Comparison of ENCODE assay signal across 8 mouse cellular contexts in the genomic region with DNA sequence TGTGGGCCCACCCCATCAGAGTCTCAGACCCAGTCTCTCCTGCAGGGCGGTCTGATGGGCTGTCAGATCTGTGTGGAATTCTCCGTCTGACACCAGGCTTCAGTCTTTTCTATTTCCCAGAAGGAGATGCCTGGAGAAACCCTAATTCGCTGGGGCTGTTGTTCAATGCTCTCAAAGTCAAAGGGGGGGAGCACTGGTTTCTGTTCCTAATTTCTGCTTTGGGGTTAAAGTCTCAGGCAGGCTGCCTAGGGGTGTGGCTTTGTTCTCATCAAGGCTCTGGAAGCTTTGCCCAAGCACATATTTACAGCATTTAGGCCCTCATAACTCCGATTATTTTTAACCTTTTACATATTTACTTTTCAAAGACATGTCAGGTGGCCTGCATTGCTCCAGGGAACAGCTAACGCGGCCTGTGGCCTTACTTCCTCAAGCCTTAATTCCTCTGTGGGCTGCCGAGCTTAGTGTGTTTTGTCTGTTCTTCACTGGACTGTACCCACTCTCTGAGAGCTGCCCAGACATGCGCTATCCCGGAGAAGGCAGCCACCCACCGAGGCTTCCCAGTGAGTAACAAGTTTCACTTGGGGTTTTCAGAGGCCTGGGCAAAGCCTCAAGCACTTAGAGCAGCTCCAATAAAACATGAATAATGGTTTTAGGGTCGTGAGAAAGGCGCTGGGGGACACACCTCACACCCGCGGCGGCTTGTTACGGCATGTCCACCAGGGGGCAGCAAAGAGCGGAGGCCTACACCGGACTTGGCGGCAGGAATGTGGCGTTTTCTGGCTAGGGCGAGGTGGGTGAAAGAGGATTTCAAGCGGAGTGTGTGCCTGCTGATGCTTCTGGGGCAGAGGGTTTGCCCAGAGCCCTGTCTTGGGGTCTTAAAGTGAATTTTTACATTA. TPM values are rescaled to one million over a fixed set of nuclear protein-coding genes. Genes with fewer than 3 reads are reported as not detected.
A peak's percentile ranks its signal among the peaks of the same experiment; 100 is the strongest.
DNase-seq lines count a peak whose midpoint lies in the region; ATAC-seq lines count a peak whose summit lies in the region.

No protein-coding gene starts in this region.

- H3K27me3 ChIP-seq in embryonic facial prominence, embryonic 13.5 days = peaks cover 49% of the 10 kb centered on the region
- H3K27me3 ChIP-seq in liver, embryonic 15.5 days = peaks cover 67% of the 10 kb centered on the region

- 15% methylated on average over 22 of the region's 22 CpGs for WGBS in embryonic facial prominence, embryonic 13.5 days
- 20% methylated on average over 22 of the region's 22 CpGs for WGBS in liver, embryonic 15.5 days (ENCODE audit: insufficient replicate concordance)

- H3K4me1 ChIP-seq in embryonic facial prominence, embryonic 13.5 days = peaks cover 13% of the 10 kb centered on the region; the same call in 1 of the 2 replicates
- 0 out of 2 replicates have a peak, but pooled peaks cover 4% of the 10 kb centered on the region for H3K4me1 ChIP-seq in liver, embryonic 15.5 days (replicated peaks)

- no peak for ATAC-seq in embryonic facial prominence, embryonic 13.5 days (ENCODE audit: insufficient number of reproducible peaks, insufficient read depth, low FRiP score, low TSS enrichment, low read depth)
- peak; percentile 69 for ATAC-seq in inflammation-experienced regulatory T-cells, adult 6 months
- ATAC-seq in liver, embryonic 15.5 days (ENCODE audit: insufficient read depth) = no peak

- DNase-seq in left cerebral cortex, postnatal 25 days (ENCODE audit: low spot score in 2 of 2) = peak; percentile 54 to 59
- DNase-seq in left cerebral cortex, adult 8-10 months (ENCODE audit: low spot score in 2 of 2) = no peak
- peak; percentile 60 for DNase-seq in adrenal gland, adult 2 months
- peak; percentile 76 for DNase-seq in retina, postnatal 1 day
- DNase-seq in urinary bladder, postnatal 36 days (ENCODE audit: low spot score in 2 of 2) = peak; percentile 76 to 77

- no peak overlapping the region; the same call in 1 of the 2 replicates for H3K27ac ChIP-seq in embryonic facial prominence, embryonic 13.5 days
- no peak overlapping the region for H3K27ac ChIP-seq in liver, embryonic 15.5 days (replicated peaks)

- H3K4me3 ChIP-seq in embryonic facial prominence, embryonic 13.5 days = no peak overlapping the region
- H3K4me3 ChIP-seq in liver, embryonic 15.5 days (replicated peaks) = no peak overlapping the region

- H3K4me2 ChIP-seq in embryonic facial prominence, embryonic 13.5 days = peak overlapping the region; percentile 22; the same call in 1 of the 2 replicates
- H3K4me2 ChIP-seq in liver, embryonic 15.5 days = 0 out of 2 replicates have a peak overlapping the region, but pooled peaks have one; percentile 4

- no peaks in the 10 kb centered on the region for H3K36me3 ChIP-seq in embryonic facial prominence, embryonic 13.5 days
- H3K36me3 ChIP-seq in liver, embryonic 15.5 days (replicated peaks) = no peaks in the 10 kb centered on the region

- H3K9ac ChIP-seq in embryonic facial prominence, embryonic 13.5 days = no peak overlapping the region
- no peak overlapping the region for H3K9ac ChIP-seq in liver, embryonic 15.5 days

- H3K9me3 ChIP-seq in embryonic facial prominence, embryonic 13.5 days = no peaks in the 10 kb centered on the region
- no peaks in the 10 kb centered on the region for H3K9me3 ChIP-seq in liver, embryonic 15.5 days (replicated peaks)

- intact Hi-C loops in left cerebral cortex, postnatal 25 days (cut with DNase I) = no loop called here

RNA-seq across cellular contexts. Expression of gene Hes2, which starts 6.6 kb away (rescaled TPM):
- total RNA-seq in left cerebral cortex, postnatal 25 days (2021) = not detected
- not detected for total RNA-seq in left cerebral cortex, adult 8-10 months (2022)
- not detected for total RNA-seq in adrenal gland, adult 2 months (2021)
- polyA plus RNA-seq in adrenal gland, adult 2 months (2012; rRNA removed) = 0.57 TPM in 1 of 2 replicates, not detected in the other
- polyA plus RNA-seq in embryonic facial prominence, embryonic 13.5 days (2015; fragmentation: Nextera tagmentation; extraction: Ambion mirVana) = 0.10 TPM in 1 of 2 replicates, not detected in the other
- not detected for polyA plus RNA-seq in inflammation-experienced regulatory T-cells, adult 6 months (2017; shearing (Covaris generic))
- polyA plus RNA-seq in liver, embryonic 15.5 days (2015; fragmentation: Nextera tagmentation; extraction: Ambion mirVana) = 0.14 TPM in 1 of 2 replicates, not detected in the other

RNA-seq across cellular contexts. Expression of gene Acot7, which starts 12.7 kb away (rescaled TPM):
- total RNA-seq in left cerebral cortex, postnatal 25 days (2021) = 100 to 1,000 TPM; 308 to 337 TPM
- total RNA-seq in left cerebral cortex, adult 8-10 months (2022) = 100 to 1,000 TPM; 281 to 320 (median 303) TPM
- 10 to 100 TPM; 43.4 to 65.0 TPM for total RNA-seq in adrenal gland, adult 2 months (2021)
- polyA plus RNA-seq in adrenal gland, adult 2 months (2012; rRNA removed) = 22.1 and 25.5 TPM in 2 replicates
- 48.5 and 54.1 TPM in 2 replicates for polyA plus RNA-seq in embryonic facial prominence, embryonic 13.5 days (2015; fragmentation: Nextera tagmentation; extraction: Ambion mirVana)
- polyA plus RNA-seq in inflammation-experienced regulatory T-cells, adult 6 months (2017; shearing (Covaris generic)) = 100 to 1,000 TPM; 124 to 249 (median 126) TPM
- 14.0 and 14.2 TPM in 2 replicates for polyA plus RNA-seq in liver, embryonic 15.5 days (2015; fragmentation: Nextera tagmentation; extraction: Ambion mirVana)

RNA-seq across cellular contexts. Expression of gene Espn, which starts 13.1 kb away (rescaled TPM):
- total RNA-seq in left cerebral cortex, postnatal 25 days (2021) = 1 to 10 TPM in 1 of 2 experiments, under 1 TPM in 1; 0.73 to 1.2 TPM
- 1 to 10 TPM; 2.1 to 3.2 (median 2.6) TPM for total RNA-seq in left cerebral cortex, adult 8-10 months (2022)
- 1 to 10 TPM; 1.7 to 2.3 TPM for total RNA-seq in adrenal gland, adult 2 months (2021)
- polyA plus RNA-seq in adrenal gland, adult 2 months (2012; rRNA removed) = 8.3 and 10.4 TPM in 2 replicates
- 3.4 and 5.9 TPM in 2 replicates for polyA plus RNA-seq in embryonic facial prominence, embryonic 13.5 days (2015; fragmentation: Nextera tagmentation; extraction: Ambion mirVana)
- polyA plus RNA-seq in inflammation-experienced regulatory T-cells, adult 6 months (2017; shearing (Covaris generic)) = 10 to 100 TPM in 1 of 3 experiments, 1 to 10 TPM in 2; 6.0 to 13.1 (median 9.7) TPM
- 1.5 and 2.0 TPM in 2 replicates for polyA plus RNA-seq in liver, embryonic 15.5 days (2015; fragmentation: Nextera tagmentation; extraction: Ambion mirVana)

RNA-seq across cellular contexts. Expression of gene Tnfrsf25, which starts 49.5 kb away (rescaled TPM):
- total RNA-seq in left cerebral cortex, postnatal 25 days (2021) = 10 to 100 TPM; 13.5 to 18.0 TPM
- total RNA-seq in left cerebral cortex, adult 8-10 months (2022) = 1 to 10 TPM; 4.3 to 9.8 (median 6.3) TPM
- 1 to 10 TPM in 1 of 2 experiments, under 1 TPM in 1; 0.79 to 1.3 TPM for total RNA-seq in adrenal gland, adult 2 months (2021)
- polyA plus RNA-seq in adrenal gland, adult 2 months (2012; rRNA removed) = 2.5 TPM in 2 replicates
- polyA plus RNA-seq in embryonic facial prominence, embryonic 13.5 days (2015; fragmentation: Nextera tagmentation; extraction: Ambion mirVana) = 1.1 and 1.5 TPM in 2 replicates
- polyA plus RNA-seq in inflammation-experienced regulatory T-cells, adult 6 months (2017; shearing (Covaris generic)) = 100 to 1,000 TPM; 125 to 133 (median 127) TPM
- 0.37 and 0.50 TPM in 2 replicates for polyA plus RNA-seq in liver, embryonic 15.5 days (2015; fragmentation: Nextera tagmentation; extraction: Ambion mirVana)

Comparison
In these comparisons a context has a peak if more than half of its experiments do, and no peak if none do; other contexts are left out.
1. DNase-seq: peak in left cerebral cortex, postnatal 25 days (2 of 2), adrenal gland, adult 2 months (single experiment), retina, postnatal 1 day (single experiment) and urinary bladder, postnatal 36 days (2 of 2); none in left cerebral cortex, adult 8-10 months (0 of 2).